In genomic region chr10:19562598-19562997, GRCm38 (mm10) we compare ENCODE assay signal across 28 mouse cellular contexts. TPM values are rescaled to one million over a fixed set of nuclear protein-coding genes. Genes with fewer than 3 reads are reported as not detected.
DNase-seq lines count a peak whose midpoint lies in the region; ATAC-seq lines count a peak whose summit lies in the region.
"Had no signal": no experiment of that assay in that cellular context is flagged by ENCODE, and none has a peak within 500 bp of the region (broad histone marks: within the 10 kb centered on the region; RNA-seq: fewer than 3 reads in every experiment).

No protein-coding gene starts in this region.

- no peaks in the 10 kb centered on the region for H3K36me3 ChIP-seq in heart, embryonic 16.5 days (ENCODE audit: control insufficient read depth, insufficient read depth)
- H3K36me3 ChIP-seq in midbrain, embryonic 14.5 days (ENCODE audit: control insufficient read depth, insufficient read depth, low read length) = no peaks in the 10 kb centered on the region
- H3K36me3 ChIP-seq in kidney, embryonic 16.5 days (ENCODE audit: insufficient read depth, low read length) = no peaks in the 10 kb centered on the region
- H3K36me3 ChIP-seq: heart, embryonic 15.5 days; hindbrain, embryonic 12.5 days; limb, embryonic 10.5 days; midbrain, embryonic 13.5 days had no signal

- WGBS in heart, embryonic 16.5 days = 83% methylated on average over 3 of the region's 3 CpGs
- WGBS in midbrain, embryonic 14.5 days = 98% methylated on average over 3 of the region's 3 CpGs
- 95% methylated on average over 3 of the region's 3 CpGs for WGBS in kidney, embryonic 16.5 days

- no peaks in the 10 kb centered on the region for H3K4me1 ChIP-seq in heart, embryonic 16.5 days (ENCODE audit: control insufficient read depth, insufficient read depth, low read length)
- no peaks in the 10 kb centered on the region for H3K4me1 ChIP-seq in midbrain, embryonic 14.5 days (ENCODE audit: control insufficient read depth, insufficient read depth, low read length)
- no peaks in the 10 kb centered on the region for H3K4me1 ChIP-seq in kidney, embryonic 16.5 days (ENCODE audit: insufficient read depth, low read length)
- H3K4me1 ChIP-seq: heart, embryonic 15.5 days; hindbrain, embryonic 12.5 days; limb, embryonic 10.5 days; midbrain, embryonic 13.5 days had no signal

- no peaks in the 10 kb centered on the region; the same call in 1 of the 2 replicates for H3K9me3 ChIP-seq in heart, embryonic 16.5 days (replicated peaks; ENCODE audit: control insufficient read depth, low read length)
- H3K9me3 ChIP-seq in midbrain, embryonic 14.5 days (ENCODE audit: control insufficient read depth, low read length) = no peaks in the 10 kb centered on the region; the same call in 1 of the 2 replicates
- H3K9me3 ChIP-seq in kidney, embryonic 16.5 days (ENCODE audit: low read length) = no peaks in the 10 kb centered on the region
- H3K9me3 ChIP-seq: heart, embryonic 15.5 days; hindbrain, embryonic 12.5 days; limb, embryonic 10.5 days; megakaryocyte, embryonic 14.5 days had no signal

- H3K9ac ChIP-seq in heart, embryonic 16.5 days (ENCODE audit: low read length) = no peak overlapping the region
- H3K9ac ChIP-seq in midbrain, embryonic 14.5 days (replicated peaks; ENCODE audit: low read length) = no peak overlapping the region
- H3K9ac ChIP-seq in kidney, embryonic 16.5 days (replicated peaks; ENCODE audit: low read length) = no peak overlapping the region
- H3K9ac ChIP-seq: heart, embryonic 15.5 days; hindbrain, embryonic 12.5 days; liver, postnatal 0 days; midbrain, embryonic 13.5 days had no signal

- peak overlapping the region; percentile 51; the same call in 1 of the 2 replicates for H3K27ac ChIP-seq in heart, embryonic 16.5 days (ENCODE audit: low read length)
- no peak overlapping the region for H3K27ac ChIP-seq in midbrain, embryonic 14.5 days (replicated peaks; ENCODE audit: low read depth, low read length)
- no peak overlapping the region for H3K27ac ChIP-seq in kidney, embryonic 16.5 days (ENCODE audit: low read length)
- H3K27ac ChIP-seq: heart, embryonic 15.5 days; hindbrain, embryonic 12.5 days; kidney, postnatal 0 days; limb, embryonic 10.5 days; midbrain, embryonic 13.5 days had no signal

- no peak overlapping the region for H3K4me3 ChIP-seq in heart, embryonic 16.5 days (ENCODE audit: low read length)
- no peak overlapping the region for H3K4me3 ChIP-seq in midbrain, embryonic 14.5 days (replicated peaks; ENCODE audit: low read depth, low read length)
- H3K4me3 ChIP-seq in kidney, embryonic 16.5 days (ENCODE audit: low read length) = no peak overlapping the region
- H3K4me3 ChIP-seq: heart, embryonic 15.5 days; hindbrain, embryonic 12.5 days; limb, embryonic 10.5 days; megakaryocyte, embryonic 14.5 days; midbrain, embryonic 13.5 days had no signal

- no peak for ATAC-seq in heart, embryonic 16.5 days (replicated peaks; ENCODE audit: extremely low read depth, insufficient read depth, low FRiP score)
- ATAC-seq in granulocyte monocyte progenitor cell, adult 5-6 weeks (replicated peaks; ENCODE audit: poor library complexity, severe bottlenecking) = peak; percentile 90
- ATAC-seq in midbrain, embryonic 14.5 days (ENCODE audit: low FRiP score, low TSS enrichment) = no peak
- ATAC-seq in kidney, embryonic 16.5 days (ENCODE audit: low FRiP score, low TSS enrichment) = no peak
- ATAC-seq: forebrain, embryonic 14.5 days; liver, postnatal 0 days; midbrain, embryonic 13.5 days had no signal

- H3K4me2 ChIP-seq in heart, embryonic 16.5 days (ENCODE audit: low read depth, low read length) = no peak overlapping the region
- H3K4me2 ChIP-seq in midbrain, embryonic 14.5 days (ENCODE audit: low read length) = no peak overlapping the region
- no peak overlapping the region for H3K4me2 ChIP-seq in kidney, embryonic 16.5 days (replicated peaks; ENCODE audit: low read depth, low read length)
- H3K4me2 ChIP-seq: heart, embryonic 15.5 days; hindbrain, embryonic 12.5 days; midbrain, embryonic 13.5 days had no signal

- DNase-seq in heart, adult 9 months (ENCODE audit: low spot score in 2 of 2) = no peak
- DNase-seq in thymus, postnatal 25 days = peak; percentile 52
- no peak for DNase-seq in thymus, postnatal 4 days
- DNase-seq in midbrain, embryonic 14.5 days = no peak
- DNase-seq: adrenal gland, adult 8-10 months; cerebellum, adult 8-10 months; cerebellum, postnatal 36 days; gastrocnemius, postnatal 14 days; kidney, adult 11 months; liver; liver, postnatal 0 days; right cerebral cortex, postnatal 14 days; spleen, adult 18-20 months had no signal

- no peaks in the 10 kb centered on the region for H3K27me3 ChIP-seq in heart, embryonic 16.5 days (ENCODE audit: control insufficient read depth, insufficient read depth, low read length)
- no peaks in the 10 kb centered on the region for H3K27me3 ChIP-seq in midbrain, embryonic 14.5 days (ENCODE audit: control insufficient read depth, insufficient read depth, low read length)
- no peaks in the 10 kb centered on the region for H3K27me3 ChIP-seq in kidney, embryonic 16.5 days (ENCODE audit: insufficient read depth, low read length)
- H3K27me3 ChIP-seq: heart, embryonic 15.5 days; hindbrain, embryonic 12.5 days; megakaryocyte, embryonic 14.5 days; midbrain, embryonic 13.5 days had no signal

RNA-seq across cellular contexts. Expression of gene Ifngr1, which starts 29.2 kb away (rescaled TPM):
- polyA plus RNA-seq in heart, embryonic 16.5 days (2015; fragmentation: Nextera tagmentation; extraction: Ambion mirVana) = 50.2 and 69.7 TPM in 2 replicates
- 255 and 265 TPM in 2 replicates for total RNA-seq in granulocyte monocyte progenitor cell, adult 5-6 weeks (2014; fragmentation: Nextera tagmentation)
- total RNA-seq in granulocyte monocyte progenitor cell, adult 5-6 weeks (2017) = 355 and 356 TPM in 2 replicates
- 16.6 and 23.9 TPM in 2 replicates for polyA plus RNA-seq in midbrain, embryonic 14.5 days (2014; fragmentation: Nextera tagmentation; extraction: Ambion mirVana)
- polyA plus RNA-seq in kidney, embryonic 16.5 days (2015; fragmentation: Nextera tagmentation; extraction: Ambion mirVana) = 59.8 and 67.1 TPM in 2 replicates

RNA-seq across cellular contexts. Expression of gene Il22ra2, which starts 59.2 kb away (rescaled TPM):
- not detected in 2 replicates for polyA plus RNA-seq in heart, embryonic 16.5 days (2015; fragmentation: Nextera tagmentation; extraction: Ambion mirVana)
- total RNA-seq in granulocyte monocyte progenitor cell, adult 5-6 weeks (2014; fragmentation: Nextera tagmentation) = 4.4 and 4.6 TPM in 2 replicates
- total RNA-seq in granulocyte monocyte progenitor cell, adult 5-6 weeks (2017) = 3.2 and 6.5 TPM in 2 replicates
- not detected in 2 replicates for polyA plus RNA-seq in midbrain, embryonic 14.5 days (2014; fragmentation: Nextera tagmentation; extraction: Ambion mirVana)
- polyA plus RNA-seq in kidney, embryonic 16.5 days (2015; fragmentation: Nextera tagmentation; extraction: Ambion mirVana) = not detected in 2 replicates
- total RNA-seq: adrenal gland, adult 8-10 months; gastrocnemius, postnatal 14 days; layer of hippocampus, postnatal 10 days; left cerebral cortex, adult 8-10 months; MEL had no signal
- polyA plus RNA-seq: C2C12; forebrain, embryonic 14.5 days; heart, embryonic 15.5 days; hindbrain, embryonic 12.5 days; kidney, postnatal 0 days; limb, embryonic 10.5 days; midbrain, embryonic 13.5 days; neural tube, embryonic 11.5 days had no signal
